Mouse (Mus musculus): ENCODE results near the gene Dcaf11. TPM values are rescaled to one million over a fixed set of nuclear protein-coding genes. Genes with fewer than 3 reads are reported as not detected.
A peak's percentile ranks its signal among the peaks of the same experiment; 100 is the strongest.

The Dcaf11 gene
- total RNA-seq (2021), result 100 to 1,000 TPM; 102 to 123 TPM
- long read RNA-seq, experiment 1, transcript Dcaf11-206 (14 exons, 2,660 nt), result minor isoform, 8 of 88 reads
- long read RNA-seq, experiment 1, transcript Dcaf11-202 (15 exons, 2,538 nt), result major isoform, 23 of 88 reads
- long read RNA-seq, experiment 1, partial matches to known transcripts, result 17 of 88 reads
- long read RNA-seq, experiment 1, other reads (novel, unspliced or antisense), result 32 of 88 reads
- long read RNA-seq, experiment 2, transcript Dcaf11-206 (14 exons, 2,660 nt), result minor isoform, 9 of 122 reads
- long read RNA-seq, experiment 2, transcript Dcaf11-216 (15 exons, 2,624 nt), result minor isoform, 6 of 122 reads
- long read RNA-seq, experiment 2, transcript Dcaf11-202 (15 exons, 2,538 nt), result major isoform, 27 of 122 reads
- long read RNA-seq, experiment 2, transcript Dcaf11-213 (15 exons, 2,593 nt), result minor isoform, 10 of 122 reads
- long read RNA-seq, experiment 2, partial matches to known transcripts, result 24 of 122 reads
- long read RNA-seq, experiment 2, other reads (novel, unspliced or antisense), result 41 of 122 reads

GRCm38 (mm10) chr14:55559799-55560201 lies at the start of gene Dcaf11:
Gene Dcaf11, plus strand, starts transcription at chr14:55560006.
- intact Hi-C loops (cut with DNase I), result loop anchor here (5.0 kb wide), 1 partner anchor 43 kb away; the partner anchor contains the start of gene Irf9
- peak; percentile 86 to 87 for DNase-seq

- DNase-seq, result no peak
- intact Hi-C loops (cut with DNase I), result no loop called here
These were observed 49.6 kb upstream of the Dcaf11 start, which contains the start of gene Cpne6 for GRCm38 (mm10) chr14:55510125-55510731. Gene Cpne6, plus strand, starts transcription at chr14:55510445.

- no peak for DNase-seq
- intact Hi-C loops (cut with DNase I), result no loop called here
These were observed 48.8 kb upstream of the Dcaf11 start for GRCm38 (mm10) chr14:55511037-55511436.

GRCm38 (mm10) chr14:55513927-55514326 lies 45.9 kb upstream of the Dcaf11 start:
- no peak for DNase-seq
- intact Hi-C loops (cut with DNase I), result no loop called here

- DNase-seq, result no peak
- intact Hi-C loops (cut with DNase I), result no loop called here
These were observed 44.0 kb upstream of the Dcaf11 start for GRCm38 (mm10) chr14:55515846-55516245.

- intact Hi-C loops (cut with DNase I), result no loop called here
- DNase-seq, result no peak
These were observed 40.9 kb upstream of the Dcaf11 start for GRCm38 (mm10) chr14:55518897-55519296.

- intact Hi-C loops (cut with DNase I), result no loop called here
- no peak for DNase-seq
These were observed 40.2 kb upstream of the Dcaf11 start for GRCm38 (mm10) chr14:55519604-55520003.

GRCm38 (mm10) chr14:55520451-55521361 lies 39.1 kb upstream of the Dcaf11 start:
- no peak for DNase-seq
- intact Hi-C loops (cut with DNase I), result no loop called here

GRCm38 (mm10) chr14:55524062-55524461 lies 35.7 kb upstream of the Dcaf11 start:
- intact Hi-C loops (cut with DNase I), result no loop called here
- DNase-seq, result no peak

GRCm38 (mm10) chr14:55524785-55525184 lies 35.0 kb upstream of the Dcaf11 start, which contains the start of gene Nrl:
Gene Nrl, minus strand, starts transcription at chr14:55524981.
- no peak for DNase-seq
- intact Hi-C loops (cut with DNase I), result no loop called here

GRCm38 (mm10) chr14:55526674-55527073 lies 33.1 kb upstream of the Dcaf11 start:
- no peak for DNase-seq
- intact Hi-C loops (cut with DNase I), result no loop called here

- DNase-seq, result no peak
- intact Hi-C loops (cut with DNase I), result no loop called here
These were observed 31.9 kb upstream of the Dcaf11 start for GRCm38 (mm10) chr14:55527940-55528339.

GRCm38 (mm10) chr14:55536116-55536745 lies 23.6 kb upstream of the Dcaf11 start:
- DNase-seq, result no peak

GRCm38 (mm10) chr14:55540067-55540786 lies 19.6 kb upstream of the Dcaf11 start, which contains the start of gene Pck2:
Gene Pck2, plus strand, starts transcription at chr14:55540266.
- intact Hi-C loops (cut with DNase I), result no loop called here
- peak; percentile 80 to 89 for DNase-seq

More at GRCm38 (mm10) chr14:55536116-55536745, 23.6 kb upstream of the Dcaf11 start:
- intact Hi-C loops (cut with DNase I), result no loop called here

- peak; percentile 82 to 83 for DNase-seq
- intact Hi-C loops (cut with DNase I), result no loop called here
These were observed 19.0 kb upstream of the Dcaf11 start for GRCm38 (mm10) chr14:55540787-55541321.

- DNase-seq, result no peak
- intact Hi-C loops (cut with DNase I), result no loop called here
These were observed 17.5 kb upstream of the Dcaf11 start for GRCm38 (mm10) chr14:55542268-55542667.

- no peak for DNase-seq
- intact Hi-C loops (cut with DNase I), result no loop called here
These were observed 15.5 kb upstream of the Dcaf11 start for GRCm38 (mm10) chr14:55544334-55544733.

GRCm38 (mm10) chr14:55550191-55550590 lies 9.6 kb upstream of the Dcaf11 start:
- intact Hi-C loops (cut with DNase I), result no loop called here
- no peak for DNase-seq

GRCm38 (mm10) chr14:55551347-55551746 lies 8.5 kb upstream of the Dcaf11 start:
- intact Hi-C loops (cut with DNase I), result no loop called here
- no peak for DNase-seq
